Mouse (Mus musculus) midbrain, embryonic 12.5 days (tissue): Measurements from ENCODE around the gene Thap3. TPM values are rescaled to one million over a fixed set of nuclear protein-coding genes. Genes with fewer than 3 reads are reported as not detected.
A peak's percentile ranks its signal among the peaks of the same experiment; 100 is the strongest.

Source experiments
- ATAC-seq: fragments of 200-750 bp; cut with Nextera tagmentation; 2 replicates; pipeline ENCODE4 v1.8.0; 2017; ENCODE audit warnings: low read depth, moderate TSS enrichment, moderate library complexity; ENCODE audit not compliant: low FRiP score
- H3K27ac ChIP-seq: fragments of 300-500 bp; sonication (generic); replicated peaks from 2 replicates; pipeline ENCODE4 v1.5.1; 2016; ENCODE audit warnings: mild to moderate bottlenecking
- H3K27me3 ChIP-seq: fragments of 300-500 bp; sonication (generic); 2 replicates; pipeline ENCODE4 v1.6.1; 2016; ENCODE audit warnings: mild to moderate bottlenecking
- H3K36me3 ChIP-seq: fragments of 300-500 bp; sonication (generic); 2 replicates; pipeline ENCODE4 v1.6.1; 2016
- H3K4me1 ChIP-seq: fragments of 300-500 bp; sonication (generic); 2 replicates; pipeline ENCODE4 v1.6.1; 2016
- H3K4me2 ChIP-seq: fragments of 300-500 bp; sonication (generic); replicated peaks from 2 replicates; pipeline ENCODE4 v1.6.1; 2016; ENCODE audit warnings: mild to moderate bottlenecking, moderate library complexity
- H3K4me3 ChIP-seq: fragments of 300-500 bp; sonication (generic); 2 replicates; pipeline ENCODE4 v1.5.1; 2016; ENCODE audit warnings: mild to moderate bottlenecking
- H3K9ac ChIP-seq: fragments of 300-500 bp; sonication (generic); replicated peaks from 2 replicates; pipeline ENCODE4 v1.6.1; 2016; ENCODE audit warnings: mild to moderate bottlenecking, moderate library complexity
- H3K9me3 ChIP-seq: fragments of 300-500 bp; sonication (generic); 2 replicates; pipeline ENCODE4 v1.6.1; 2016; ENCODE audit warnings: mild to moderate bottlenecking
- WGBS: fragments of 180-500 bp; shearing (Covaris S2); methylation state at CpG from one replicate; pipeline ENCODE4 v1.1.7; 2016; 5-methylcytosine and 5-hydroxymethylcytosine counted together
- polyA plus RNA-seq: library from polyadenylated mRNA; unstranded; fragments of >200 nt; fragmentation: Nextera tagmentation; extraction: Ambion mirVana; gene quantifications from 2 replicates; pipeline ENCODE4 v1.2.1, GENCODE M21; 2016

Thap3 gene
- polyA plus RNA-seq, 1 experiment from 2014 or later: 33.9 TPM

- no peaks in the 10 kb centered on the region for H3K9me3 ChIP-seq
These were observed 5.7 kb upstream of the Thap3 start for GRCm38 (mm10) chr4:151994228-151995171.

GRCm38 (mm10) chr4:151993035-151993434 lies 4.2 kb upstream of the Thap3 start:
- no peak for ATAC-seq
- Histone ChIP-seq H3K9ac (no peak overlapping the region), H3K9me3 (no peaks in the 10 kb centered on the region), H3K4me2 (peak overlapping the region; percentile 87; the same call in 1 of the 2 replicates), H3K36me3 (peaks cover 28% of the 10 kb centered on the region), H3K27ac (no peak overlapping the region), H3K4me1 (peaks cover 29% of the 10 kb centered on the region), H3K27me3 (peaks cover 6% of the 10 kb centered on the region; the same call in 1 of the 2 replicates), H3K4me3 (no peak overlapping the region)
- WGBS: 89% methylated on average over 6 of the region's 6 CpGs

More at GRCm38 (mm10) chr4:151994228-151995171, 5.7 kb upstream of the Thap3 start:
- WGBS: under 1% methylated on average over 60 of the region's 61 CpGs
- H3K4me3 ChIP-seq: peak overlapping the region; percentile 100
- H3K4me1 ChIP-seq: peaks cover 20% of the 10 kb centered on the region
- H3K36me3 ChIP-seq: peaks cover 26% of the 10 kb centered on the region
- H3K27me3 ChIP-seq: peaks cover 8% of the 10 kb centered on the region; the same call in 1 of the 2 replicates
- ATAC-seq: no peak
- peak overlapping the region; percentile 87 for H3K4me2 ChIP-seq
- H3K9ac ChIP-seq: peak overlapping the region; percentile 96
- H3K27ac ChIP-seq: peak overlapping the region; percentile 76

- Histone ChIP-seq H3K4me3 (no peak overlapping the region), H3K9ac (no peak overlapping the region), H3K9me3 (no peaks in the 10 kb centered on the region), H3K27me3 (no peaks in the 10 kb centered on the region; the same call in 1 of the 2 replicates), H3K27ac (no peak overlapping the region), H3K4me2 (no peak overlapping the region), H3K4me1 (peaks cover 30% of the 10 kb centered on the region), H3K36me3 (peaks cover 28% of the 10 kb centered on the region)
- ATAC-seq: no peak
- WGBS: 92% methylated on average over 9 of the region's 9 CpGs
These were observed 3.3 kb upstream of the Thap3 start for GRCm38 (mm10) chr4:151992091-151992490.

- 34% methylated on average over 6 of the region's 6 CpGs for WGBS
- Histone ChIP-seq H3K4me3 (peak overlapping the region; percentile 90), H3K9me3 (no peaks in the 10 kb centered on the region), H3K27me3 (no peaks in the 10 kb centered on the region; the same call in 1 of the 2 replicates), H3K27ac (peak overlapping the region; percentile 68), H3K36me3 (peaks cover 28% of the 10 kb centered on the region), H3K9ac (peak overlapping the region; percentile 96), H3K4me2 (peak overlapping the region; percentile 84), H3K4me1 (peaks cover 34% of the 10 kb centered on the region)
- ATAC-seq: peak; percentile 16; the same call in 1 of the 2 replicates
These were observed 302 bp upstream of the Thap3 start for GRCm38 (mm10) chr4:151989110-151989488.

- H3K4me1 ChIP-seq: peaks cover 24% of the 10 kb centered on the region
- H3K9ac ChIP-seq: peak overlapping the region; percentile 96
- H3K36me3 ChIP-seq: peaks cover 30% of the 10 kb centered on the region
- ATAC-seq: no peak
- 35% methylated on average over 10 of the region's 10 CpGs for WGBS
- H3K27me3 ChIP-seq: no peaks in the 10 kb centered on the region; the same call in 1 of the 2 replicates
- H3K4me2 ChIP-seq: peak overlapping the region; percentile 84
- H3K9me3 ChIP-seq: no peaks in the 10 kb centered on the region
- H3K4me3 ChIP-seq: peak overlapping the region; percentile 90
- H3K27ac ChIP-seq: 0 out of 2 replicates have a peak overlapping the region, but pooled peaks have one; percentile 68
These were observed 819 bp downstream of the Thap3 start for GRCm38 (mm10) chr4:151988014-151988341.

- H3K36me3 ChIP-seq: peaks cover 31% of the 10 kb centered on the region
- no peak for ATAC-seq
- H3K4me2 ChIP-seq: no peak overlapping the region
- no peak overlapping the region; the same call in 1 of the 2 replicates for H3K9ac ChIP-seq
- no peaks in the 10 kb centered on the region for H3K9me3 ChIP-seq
- no peak overlapping the region for H3K4me3 ChIP-seq
- H3K27me3 ChIP-seq: no peaks in the 10 kb centered on the region; the same call in 1 of the 2 replicates
- H3K27ac ChIP-seq: no peak overlapping the region
- peaks cover 24% of the 10 kb centered on the region for H3K4me1 ChIP-seq
- WGBS: 71% methylated on average over 8 of the region's 8 CpGs
These were observed 2.1 kb downstream of the Thap3 start for GRCm38 (mm10) chr4:151986650-151987049.

- H3K9ac ChIP-seq: no peak overlapping the region
- no peak for ATAC-seq
- no peaks in the 10 kb centered on the region; the same call in 1 of the 2 replicates for H3K27me3 ChIP-seq
- H3K4me2 ChIP-seq: no peak overlapping the region
- WGBS: 52% methylated on average over 10 of the region's 10 CpGs
- H3K36me3 ChIP-seq: peaks cover 27% of the 10 kb centered on the region
- H3K27ac ChIP-seq: no peak overlapping the region
- peaks cover 27% of the 10 kb centered on the region for H3K4me1 ChIP-seq
- H3K4me3 ChIP-seq: no peak overlapping the region
- H3K9me3 ChIP-seq: no peaks in the 10 kb centered on the region
These were observed 2.9 kb downstream of the Thap3 start for GRCm38 (mm10) chr4:151985886-151986285.

- Histone ChIP-seq H3K9ac (0 out of 2 replicates have a peak overlapping the region, but pooled peaks have one; percentile 4), H3K4me1 (peaks cover 21% of the 10 kb centered on the region)
These were observed 5.2 kb downstream of the Thap3 start for GRCm38 (mm10) chr4:151983560-151983959.

GRCm38 (mm10) chr4:151983043-151983442 lies 5.8 kb downstream of the Thap3 start:
- Histone ChIP-seq H3K27ac (no peak overlapping the region), H3K9ac (no peak overlapping the region), H3K4me2 (no peak overlapping the region), H3K9me3 (no peaks in the 10 kb centered on the region), H3K27me3 (no peaks in the 10 kb centered on the region; the same call in 1 of the 2 replicates), H3K36me3 (peaks cover 40% of the 10 kb centered on the region), H3K4me3 (no peak overlapping the region), H3K4me1 (peaks cover 18% of the 10 kb centered on the region)
- 58% methylated on average over 17 of the region's 17 CpGs for WGBS
- ATAC-seq: no peak

More at GRCm38 (mm10) chr4:151983560-151983959, 5.2 kb downstream of the Thap3 start:
- Histone ChIP-seq H3K4me3 (no peak overlapping the region), H3K27ac (no peak overlapping the region; the same call in 1 of the 2 replicates), H3K4me2 (no peak overlapping the region), H3K27me3 (no peaks in the 10 kb centered on the region; the same call in 1 of the 2 replicates), H3K36me3 (peaks cover 39% of the 10 kb centered on the region), H3K9me3 (no peaks in the 10 kb centered on the region)
- WGBS: 25% methylated on average over 9 of the region's 9 CpGs
- peak; percentile 17; the same call in 1 of the 2 replicates for ATAC-seq

- H3K36me3 ChIP-seq: peaks cover 49% of the 10 kb centered on the region
- H3K4me2 ChIP-seq: no peak overlapping the region
- H3K9me3 ChIP-seq: no peaks in the 10 kb centered on the region
- no peak overlapping the region for H3K27ac ChIP-seq
- no peak overlapping the region for H3K4me3 ChIP-seq
- ATAC-seq: peak; percentile 70
- H3K9ac ChIP-seq: no peak overlapping the region
- whole genome bisulfite sequencing: 12% methylated on average over 5 of the region's 5 CpGs
- peaks cover 5% of the 10 kb centered on the region; the same call in 1 of the 2 replicates for H3K4me1 ChIP-seq
- H3K27me3 ChIP-seq: no peaks in the 10 kb centered on the region
These were observed 7.4 kb downstream of the Thap3 start for GRCm38 (mm10) chr4:151981363-151981762.

- Histone ChIP-seq H3K4me3 (no peak overlapping the region), H3K4me2 (no peak overlapping the region), H3K36me3 (peaks cover 55% of the 10 kb centered on the region), H3K9me3 (no peaks in the 10 kb centered on the region), H3K27ac (no peak overlapping the region), H3K4me1 (peaks cover 3% of the 10 kb centered on the region; the same call in 1 of the 2 replicates), H3K27me3 (no peaks in the 10 kb centered on the region), H3K9ac (no peak overlapping the region)
- 77% methylated on average over 8 of the region's 8 CpGs for WGBS
- ATAC-seq: no peak
These were observed 8.1 kb downstream of the Thap3 start for GRCm38 (mm10) chr4:151980699-151981098.

- 47% methylated on average over 10 of the region's 10 CpGs for WGBS
- Histone ChIP-seq H3K9ac (no peak overlapping the region), H3K4me2 (no peak overlapping the region)
These were observed 11.0 kb downstream of the Thap3 start for GRCm38 (mm10) chr4:151977748-151978147.

More at GRCm38 (mm10) chr4:151977748-151978147, 11.0 kb downstream of the Thap3 start:
- ATAC-seq: peak; percentile 7; the same call in 1 of the 2 replicates
- H3K4me1 ChIP-seq: peaks cover 3% of the 10 kb centered on the region; the same call in 1 of the 2 replicates
- H3K36me3 ChIP-seq: peaks cover 81% of the 10 kb centered on the region
- no peaks in the 10 kb centered on the region for H3K27me3 ChIP-seq
- no peak overlapping the region for H3K27ac ChIP-seq
- H3K4me3 ChIP-seq: no peak overlapping the region
- H3K9me3 ChIP-seq: 0 out of 2 replicates have a peak, but pooled peaks cover 3% of the 10 kb centered on the region
